Comparison of ENCODE assay signal across 7 mouse cellular contexts in the genomic region with DNA sequence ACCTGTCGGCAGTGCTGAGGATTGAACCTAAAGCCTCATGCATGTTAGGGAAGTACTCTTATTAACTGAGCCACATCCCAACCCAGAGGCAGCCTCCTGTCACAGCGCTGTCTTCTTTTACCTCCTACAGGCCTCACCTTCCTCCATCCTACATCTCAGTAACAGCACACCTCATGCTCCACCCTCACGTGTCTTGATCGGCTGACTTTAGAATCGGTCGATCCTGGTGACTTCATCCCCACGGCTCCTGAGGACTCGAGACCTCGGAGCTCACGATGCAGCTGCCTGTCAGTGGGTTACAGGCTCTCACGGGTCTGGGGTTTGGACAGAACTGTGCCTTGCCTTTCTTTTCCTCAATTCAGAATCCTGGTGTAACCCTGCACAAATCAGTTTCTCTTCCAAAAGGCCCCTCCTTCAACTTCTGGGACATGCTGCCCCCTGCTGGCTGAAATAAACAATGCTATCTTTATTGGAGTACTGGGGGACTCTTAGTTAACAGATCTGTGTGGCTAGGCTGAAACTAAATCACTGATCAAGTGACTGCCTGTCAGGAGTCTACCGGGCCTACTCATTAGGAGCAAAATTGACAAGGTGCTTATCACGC. TPM values are rescaled to one million over a fixed set of nuclear protein-coding genes. Genes with fewer than 3 reads are reported as not detected.
DNase-seq lines count a peak whose midpoint lies in the region; ATAC-seq lines count a peak whose summit lies in the region.

No protein-coding gene starts in this region.

- WGBS in intestine, embryonic 14.5 days: 48% methylated on average over 13 of the region's 13 CpGs
- 59% methylated on average over 13 of the region's 13 CpGs for WGBS in midbrain, embryonic 11.5 days

- peaks cover 4% of the 10 kb centered on the region; the same call in 1 of the 2 replicates for H3K4me1 ChIP-seq in intestine, embryonic 14.5 days (replicated peaks; ENCODE audit: control insufficient read depth, insufficient read depth, low read length)
- H3K4me1 ChIP-seq in midbrain, embryonic 11.5 days (ENCODE audit: control insufficient read depth, insufficient read depth, low read length): no peaks in the 10 kb centered on the region

- H3K27ac ChIP-seq in intestine, embryonic 14.5 days (ENCODE audit: low read depth): no peak overlapping the region
- no peak overlapping the region for H3K27ac ChIP-seq in midbrain, embryonic 11.5 days (ENCODE audit: low read depth, low read length)

- no peaks in the 10 kb centered on the region for H3K36me3 ChIP-seq in intestine, embryonic 14.5 days (ENCODE audit: control insufficient read depth, insufficient read depth, low read length)
- no peaks in the 10 kb centered on the region for H3K36me3 ChIP-seq in midbrain, embryonic 11.5 days (ENCODE audit: control insufficient read depth, insufficient read depth, low read length)

- H3K9ac ChIP-seq in intestine, embryonic 14.5 days (ENCODE audit: low read length): no peak overlapping the region
- no peak overlapping the region for H3K9ac ChIP-seq in midbrain, embryonic 11.5 days (ENCODE audit: low read length)

- H3K4me2 ChIP-seq in intestine, embryonic 14.5 days (ENCODE audit: low read length): no peak overlapping the region
- H3K4me2 ChIP-seq in midbrain, embryonic 11.5 days: no peak overlapping the region

- no peak overlapping the region for H3K4me3 ChIP-seq in intestine, embryonic 14.5 days (ENCODE audit: low read depth, low read length)
- no peak overlapping the region for H3K4me3 ChIP-seq in midbrain, embryonic 11.5 days (ENCODE audit: low read depth, low read length)

- peak; percentile 64 to 94 for DNase-seq in adrenal gland, adult (ENCODE audit: inconsistent age in 2 of 2, low spot score in 1 of 2)
- DNase-seq in cerebellum, postnatal 25 days: peak; percentile 62 to 77
- peak; percentile 31 to 45 for DNase-seq in gastrocnemius, adult 8-10 months (ENCODE audit: low spot score in 2 of 2)
- DNase-seq in intestine, embryonic 14.5 days (ENCODE audit: low spot score): peak; percentile 90
- DNase-seq in left cerebral cortex, adult 9 months (ENCODE audit: low spot score in 2 of 2): peak; percentile 43 to 89
- peak; percentile 98 for DNase-seq in midbrain, embryonic 11.5 days (ENCODE audit: low spot score, missing footprints)
- DNase-seq in right cerebral cortex, postnatal 4 days: peak; percentile 86

- H3K27me3 ChIP-seq in intestine, embryonic 14.5 days (replicated peaks; ENCODE audit: control insufficient read depth, insufficient read depth, low read length): no peaks in the 10 kb centered on the region
- no peaks in the 10 kb centered on the region for H3K27me3 ChIP-seq in midbrain, embryonic 11.5 days (ENCODE audit: control insufficient read depth, insufficient read depth, low read length)

- H3K9me3 ChIP-seq in intestine, embryonic 14.5 days (ENCODE audit: control insufficient read depth, low read length): no peaks in the 10 kb centered on the region
- H3K9me3 ChIP-seq in midbrain, embryonic 11.5 days (ENCODE audit: control insufficient read depth, low read length): no peaks in the 10 kb centered on the region

- 0 out of 2 replicates have a peak, but pooled peaks have one; percentile 44 for ATAC-seq in intestine, embryonic 14.5 days (replicated peaks; ENCODE audit: low FRiP score, low TSS enrichment, low read depth)
- peak; percentile 48; the same call in 1 of the 2 replicates for ATAC-seq in midbrain, embryonic 11.5 days (ENCODE audit: low FRiP score)

RNA-seq across cellular contexts. Expression of a gene that starts 41.7 kb away (rescaled TPM):
- total RNA-seq in gastrocnemius, adult 8-10 months (2022): 10 to 100 TPM; 30.2 to 37.7 (median 31.2) TPM
- polyA plus RNA-seq in intestine, embryonic 14.5 days (2014; fragmentation: Nextera tagmentation; extraction: Ambion mirVana): 31.4 and 38.8 TPM in 2 replicates
- 33.3 and 33.7 TPM in 2 replicates for polyA plus RNA-seq in midbrain, embryonic 11.5 days (2014; fragmentation: Nextera tagmentation; extraction: Ambion mirVana)

Comparison
In these comparisons a context has a peak if more than half of its experiments do, and no peak if none do; other contexts are left out.
1. DNase-seq: peak in every context shown above with its lines; median percentile 98 in midbrain, embryonic 11.5 days; 90 in intestine, embryonic 14.5 days; 86 in right cerebral cortex, postnatal 4 days; 79 in adrenal gland, adult; 70 in cerebellum, postnatal 25 days; 66 in left cerebral cortex, adult 9 months; 38 in gastrocnemius, adult 8-10 months.